ENCODE assay signal across 9 mouse cellular contexts in genomic region chr2:12328355-12329067, GRCm38 (mm10). TPM values are rescaled to one million over a fixed set of nuclear protein-coding genes. Genes with fewer than 3 reads are reported as not detected.
DNase-seq lines count a peak whose midpoint lies in the region; ATAC-seq and TF ChIP-seq lines count a peak whose summit lies in the region.
"Had no signal": no experiment of that assay in that cellular context is flagged by ENCODE, and none has a peak within 500 bp of the region (broad histone marks: within the 10 kb centered on the region; RNA-seq: fewer than 3 reads in every experiment).

No protein-coding gene starts in this region.

- no peak for ATAC-seq in lung, embryonic 14.5 days (ENCODE audit: insufficient read depth)
- ATAC-seq in forebrain, embryonic 11.5 days (replicated peaks; ENCODE audit: low FRiP score), result peak; percentile 72
- ATAC-seq in limb, embryonic 12.5 days (ENCODE audit: insufficient number of reproducible peaks, insufficient read depth, low FRiP score, low TSS enrichment, low read depth), result peak; percentile 61; the same call in 1 of the 2 replicates
- peak; percentile 89 for ATAC-seq in neural tube, embryonic 14.5 days (ENCODE audit: low read depth)

- no peaks in the 10 kb centered on the region for H3K36me3 ChIP-seq in lung, embryonic 14.5 days (ENCODE audit: insufficient read depth)
- no peaks in the 10 kb centered on the region for H3K36me3 ChIP-seq in forebrain, embryonic 11.5 days (ENCODE audit: control insufficient read depth, insufficient read depth, low read length)
- H3K36me3 ChIP-seq in limb, embryonic 12.5 days, result no peaks in the 10 kb centered on the region
- H3K36me3 ChIP-seq in neural tube, embryonic 14.5 days (ENCODE audit: control insufficient read depth, insufficient read depth, low read length), result no peaks in the 10 kb centered on the region
- H3K36me3 ChIP-seq: stomach, embryonic 15.5 days had no signal

- DNase-seq in lung, embryonic 14.5 days, result no peak
- DNase-seq in lung, postnatal 36 days, result no peak
- peak; percentile 57 for DNase-seq in forebrain, embryonic 11.5 days (ENCODE audit: low spot score)
- no peak for DNase-seq in natural killer cell, adult 2 months (ENCODE audit: low spot score in 2 of 2)
- no peak for DNase-seq in gastrocnemius, postnatal 10 days
- DNase-seq in adipocyte (ENCODE audit: low spot score), result no peak

- 32% methylated on average over 8 of the region's 8 CpGs for WGBS in lung, embryonic 14.5 days
- 14% methylated on average over 8 of the region's 8 CpGs for WGBS in forebrain, embryonic 11.5 days
- 18% methylated on average over 8 of the region's 8 CpGs for WGBS in limb, embryonic 12.5 days
- WGBS in neural tube, embryonic 14.5 days, result 9% methylated on average over 8 of the region's 8 CpGs

- H3K9me3 ChIP-seq in lung, embryonic 14.5 days (ENCODE audit: low read depth, low read length), result no peaks in the 10 kb centered on the region
- H3K9me3 ChIP-seq in forebrain, embryonic 11.5 days (ENCODE audit: control insufficient read depth, low read length), result no peaks in the 10 kb centered on the region
- no peaks in the 10 kb centered on the region for H3K9me3 ChIP-seq in limb, embryonic 12.5 days
- no peaks in the 10 kb centered on the region for H3K9me3 ChIP-seq in neural tube, embryonic 14.5 days (ENCODE audit: control insufficient read depth, low read length)
- H3K9me3 ChIP-seq: stomach, embryonic 15.5 days had no signal

- peaks cover 9% of the 10 kb centered on the region; the same call in 1 of the 2 replicates for H3K4me1 ChIP-seq in lung, embryonic 14.5 days (ENCODE audit: insufficient read depth)
- H3K4me1 ChIP-seq in forebrain, embryonic 11.5 days (replicated peaks; ENCODE audit: control insufficient read depth, insufficient read depth, low read length), result peaks cover 2% of the 10 kb centered on the region; the same call in 1 of the 2 replicates
- H3K4me1 ChIP-seq in limb, embryonic 12.5 days (replicated peaks), result peaks cover 25% of the 10 kb centered on the region
- H3K4me1 ChIP-seq in neural tube, embryonic 14.5 days (ENCODE audit: control insufficient read depth, insufficient read depth, low read length), result peaks cover 10% of the 10 kb centered on the region

- H3K4me2 ChIP-seq in lung, embryonic 14.5 days, result no peak overlapping the region
- peak overlapping the region; percentile 54; the same call in 1 of the 2 replicates for H3K4me2 ChIP-seq in forebrain, embryonic 11.5 days (ENCODE audit: low read depth, low read length, severe bottlenecking)
- H3K4me2 ChIP-seq in limb, embryonic 12.5 days, result peak overlapping the region; percentile 57
- peak overlapping the region; percentile 43; the same call in 1 of the 2 replicates for H3K4me2 ChIP-seq in neural tube, embryonic 14.5 days (ENCODE audit: low read depth, low read length)

- peak overlapping the region; percentile 22; the same call in 1 of the 2 replicates for H3K27ac ChIP-seq in lung, embryonic 14.5 days (ENCODE audit: low read depth)
- H3K27ac ChIP-seq in forebrain, embryonic 11.5 days (ENCODE audit: low read depth, low read length), result peak overlapping the region; percentile 52
- peak overlapping the region; percentile 78 for H3K27ac ChIP-seq in limb, embryonic 12.5 days
- peak overlapping the region; percentile 61; the same call in 1 of the 2 replicates for H3K27ac ChIP-seq in neural tube, embryonic 14.5 days (ENCODE audit: low read depth, low read length)
- H3K27ac ChIP-seq: stomach, embryonic 15.5 days had no signal

- H3K9ac ChIP-seq in lung, embryonic 14.5 days, result no peak overlapping the region
- H3K9ac ChIP-seq in forebrain, embryonic 11.5 days (ENCODE audit: low read length), result no peak overlapping the region
- 0 out of 2 replicates have a peak overlapping the region, but pooled peaks have one; percentile 8 for H3K9ac ChIP-seq in limb, embryonic 12.5 days (replicated peaks)
- no peak overlapping the region for H3K9ac ChIP-seq in neural tube, embryonic 14.5 days (replicated peaks; ENCODE audit: low read depth, low read length)
- H3K9ac ChIP-seq: stomach, embryonic 15.5 days had no signal

- H3K4me3 ChIP-seq in lung, embryonic 14.5 days (ENCODE audit: low read depth, low read length), result no peak overlapping the region
- H3K4me3 ChIP-seq in forebrain, embryonic 11.5 days (ENCODE audit: low read depth, low read length), result no peak overlapping the region
- no peak overlapping the region for H3K4me3 ChIP-seq in limb, embryonic 12.5 days (replicated peaks)
- no peak overlapping the region for H3K4me3 ChIP-seq in neural tube, embryonic 14.5 days (ENCODE audit: low read depth, low read length)
- H3K4me3 ChIP-seq: stomach, embryonic 15.5 days had no signal

- TF ChIP-seq CTCF in lung, embryonic 14.5 days (IDR thresholded peaks at IDR 0.05; ENCODE audit: low read depth), result no peak

- no peaks in the 10 kb centered on the region for H3K27me3 ChIP-seq in lung, embryonic 14.5 days (ENCODE audit: insufficient read depth, low read length)
- no peaks in the 10 kb centered on the region for H3K27me3 ChIP-seq in forebrain, embryonic 11.5 days (ENCODE audit: control insufficient read depth, insufficient read depth, low read length)
- H3K27me3 ChIP-seq in limb, embryonic 12.5 days, result no peaks in the 10 kb centered on the region
- no peaks in the 10 kb centered on the region for H3K27me3 ChIP-seq in neural tube, embryonic 14.5 days (ENCODE audit: control insufficient read depth, insufficient read depth, low read length)
- H3K27me3 ChIP-seq: stomach, embryonic 15.5 days had no signal

RNA-seq across cellular contexts. Expression of gene Itga8, which starts 26.8 kb away (rescaled TPM):
- 42.6 and 44.1 TPM in 2 replicates for polyA plus RNA-seq in lung, embryonic 14.5 days (2014; fragmentation: Nextera tagmentation; extraction: Ambion mirVana)
- polyA plus RNA-seq in forebrain, embryonic 11.5 days (2014; fragmentation: Nextera tagmentation; extraction: Ambion mirVana), result 4.2 and 4.6 TPM in 2 replicates
- 16.1 and 17.1 TPM in 2 replicates for polyA plus RNA-seq in limb, embryonic 12.5 days (2016; fragmentation: Nextera tagmentation; extraction: Ambion mirVana)
- polyA plus RNA-seq in neural tube, embryonic 14.5 days (2014; fragmentation: Nextera tagmentation; extraction: Ambion mirVana), result 2.4 and 4.4 TPM in 2 replicates
- 1 to 10 TPM; 5.0 to 7.9 TPM for total RNA-seq in gastrocnemius, postnatal 10 days (2021)

Comparison
In these comparisons a context has a peak if more than half of its experiments do, and no peak if none do; other contexts are left out.
1. H3K27ac ChIP-seq: peak in every context shown above with its lines; median percentile 78 in limb, embryonic 12.5 days; 61 in neural tube, embryonic 14.5 days; 52 in forebrain, embryonic 11.5 days; 22 in lung, embryonic 14.5 days.